22 mouse cellular contexts compared by ENCODE assay signal in the genomic region with DNA sequence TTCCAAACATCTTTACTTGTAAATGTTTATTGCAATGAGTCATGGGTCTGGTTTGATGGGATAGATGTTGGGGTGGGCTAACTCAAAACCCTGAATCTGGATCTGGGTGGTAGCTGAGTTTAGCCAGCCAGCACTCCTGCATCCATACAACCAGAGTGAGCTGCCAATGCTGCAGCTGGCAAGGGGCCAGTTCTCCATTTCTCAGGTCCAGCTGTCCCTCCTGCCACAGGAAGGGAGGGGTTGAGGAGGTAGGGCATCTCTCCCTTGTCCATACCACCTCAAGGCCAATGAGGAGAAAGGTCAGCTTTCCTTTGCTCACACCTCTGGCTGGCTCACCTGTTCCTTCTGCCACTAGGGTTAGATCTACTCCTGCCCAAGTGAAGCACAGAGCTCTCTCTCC. TPM values are rescaled to one million over a fixed set of nuclear protein-coding genes. Genes with fewer than 3 reads are reported as not detected.
A peak's percentile ranks its signal among the peaks of the same experiment; 100 is the strongest.
DNase-seq lines count a peak whose midpoint lies in the region; ATAC-seq lines count a peak whose summit lies in the region.
"Had no signal": no experiment of that assay in that cellular context is flagged by ENCODE, and none has a peak within 500 bp of the region (broad histone marks: within the 10 kb centered on the region; RNA-seq: fewer than 3 reads in every experiment).

No protein-coding gene starts in this region.

- 0 out of 2 replicates have a peak, but pooled peaks have one; percentile 13 for ATAC-seq in forebrain, embryonic 13.5 days
- no peak for ATAC-seq in forebrain, embryonic 11.5 days (replicated peaks; ENCODE audit: low FRiP score)
- ATAC-seq in kidney, embryonic 16.5 days (ENCODE audit: low FRiP score, low TSS enrichment): no peak
- ATAC-seq: forebrain, embryonic 14.5 days; inflammation-experienced regulatory T-cells, adult 6 months; Patski had no signal

- no peak overlapping the region for H3K9ac ChIP-seq in forebrain, embryonic 13.5 days
- no peak overlapping the region for H3K9ac ChIP-seq in forebrain, embryonic 11.5 days (ENCODE audit: low read length)
- H3K9ac ChIP-seq in kidney, embryonic 16.5 days (replicated peaks; ENCODE audit: low read length): no peak overlapping the region
- H3K9ac ChIP-seq: heart, embryonic 13.5 days; kidney, embryonic 15.5 days; limb, embryonic 15.5 days; liver, embryonic 15.5 days; neural tube, embryonic 13.5 days had no signal

- H3K4me3 ChIP-seq in forebrain, embryonic 13.5 days: no peak overlapping the region
- no peak overlapping the region for H3K4me3 ChIP-seq in forebrain, embryonic 11.5 days (ENCODE audit: low read depth, low read length)
- H3K4me3 ChIP-seq in kidney, embryonic 16.5 days (ENCODE audit: low read length): no peak overlapping the region
- H3K4me3 ChIP-seq: heart, embryonic 13.5 days; kidney, embryonic 15.5 days; layer of hippocampus, adult 2 months; limb, embryonic 15.5 days; liver, embryonic 15.5 days; neural tube, embryonic 13.5 days had no signal

- no peaks in the 10 kb centered on the region for H3K9me3 ChIP-seq in forebrain, embryonic 13.5 days (replicated peaks)
- no peaks in the 10 kb centered on the region for H3K9me3 ChIP-seq in forebrain, embryonic 11.5 days (ENCODE audit: control insufficient read depth, low read length)
- H3K9me3 ChIP-seq in kidney, embryonic 16.5 days (ENCODE audit: low read length): no peaks in the 10 kb centered on the region
- H3K9me3 ChIP-seq: heart, embryonic 13.5 days; kidney, embryonic 15.5 days; limb, embryonic 15.5 days; liver, embryonic 15.5 days; neural tube, embryonic 13.5 days had no signal

- DNase-seq in forebrain, embryonic 11.5 days (ENCODE audit: low spot score): no peak
- DNase-seq in kidney, postnatal 14 days: peak; percentile 1
- peak; percentile 3 for DNase-seq in right cerebral cortex, postnatal 4 days
- DNase-seq in right cerebral cortex, postnatal 10 days (ENCODE audit: low spot score in 2 of 2): no peak
- no peak for DNase-seq in testis, postnatal 14 days (ENCODE audit: low spot score)
- DNase-seq: gastrocnemius, postnatal 10 days; heart, adult 11 months; layer of hippocampus, postnatal 36 days; thymus, postnatal 14 days had no signal

- H3K27ac ChIP-seq in forebrain, embryonic 13.5 days: no peak overlapping the region
- H3K27ac ChIP-seq in forebrain, embryonic 11.5 days (ENCODE audit: low read depth, low read length): no peak overlapping the region
- H3K27ac ChIP-seq in kidney, embryonic 16.5 days (ENCODE audit: low read length): no peak overlapping the region
- H3K27ac ChIP-seq: heart, embryonic 13.5 days; kidney, embryonic 15.5 days; layer of hippocampus, adult 2 months; limb, embryonic 15.5 days; liver, embryonic 15.5 days; macrophage; neural tube, embryonic 13.5 days had no signal

- H3K27me3 ChIP-seq in forebrain, embryonic 13.5 days: no peaks in the 10 kb centered on the region
- H3K27me3 ChIP-seq in forebrain, embryonic 11.5 days (ENCODE audit: control insufficient read depth, insufficient read depth, low read length): no peaks in the 10 kb centered on the region
- H3K27me3 ChIP-seq in kidney, embryonic 16.5 days (ENCODE audit: insufficient read depth, low read length): no peaks in the 10 kb centered on the region
- H3K27me3 ChIP-seq: heart, embryonic 13.5 days; kidney, embryonic 15.5 days; limb, embryonic 15.5 days; liver, embryonic 15.5 days; neural tube, embryonic 13.5 days had no signal

- no peaks in the 10 kb centered on the region for H3K36me3 ChIP-seq in forebrain, embryonic 13.5 days (ENCODE audit: poor library complexity, severe bottlenecking)
- no peaks in the 10 kb centered on the region for H3K36me3 ChIP-seq in forebrain, embryonic 11.5 days (ENCODE audit: control insufficient read depth, insufficient read depth, low read length)
- H3K36me3 ChIP-seq in kidney, embryonic 16.5 days (ENCODE audit: insufficient read depth, low read length): no peaks in the 10 kb centered on the region
- H3K36me3 ChIP-seq: heart, embryonic 13.5 days; kidney, embryonic 15.5 days; limb, embryonic 15.5 days; liver, embryonic 15.5 days; neural tube, embryonic 13.5 days had no signal

- H3K4me2 ChIP-seq in forebrain, embryonic 13.5 days: no peak overlapping the region
- no peak overlapping the region for H3K4me2 ChIP-seq in forebrain, embryonic 11.5 days (ENCODE audit: low read depth, low read length, severe bottlenecking)
- no peak overlapping the region for H3K4me2 ChIP-seq in kidney, embryonic 16.5 days (replicated peaks; ENCODE audit: low read depth, low read length)
- H3K4me2 ChIP-seq: heart, embryonic 13.5 days; kidney, embryonic 15.5 days; limb, embryonic 15.5 days; liver, embryonic 15.5 days; midbrain, embryonic 11.5 days; neural tube, embryonic 13.5 days had no signal

- no peaks in the 10 kb centered on the region for H3K4me1 ChIP-seq in forebrain, embryonic 13.5 days
- H3K4me1 ChIP-seq in forebrain, embryonic 11.5 days (replicated peaks; ENCODE audit: control insufficient read depth, insufficient read depth, low read length): no peaks in the 10 kb centered on the region
- H3K4me1 ChIP-seq in kidney, embryonic 16.5 days (ENCODE audit: insufficient read depth, low read length): no peaks in the 10 kb centered on the region
- H3K4me1 ChIP-seq: heart, embryonic 13.5 days; kidney, embryonic 15.5 days; limb, embryonic 15.5 days; liver, embryonic 15.5 days; neural tube, embryonic 13.5 days had no signal

RNA-seq across cellular contexts. Expression of a gene that starts 39.5 kb away (rescaled TPM):
- 0.90 and 1.2 TPM in 2 replicates for polyA plus RNA-seq in forebrain, embryonic 13.5 days (2015; fragmentation: Nextera tagmentation; extraction: Ambion mirVana)
- polyA plus RNA-seq in forebrain, embryonic 11.5 days (2014; fragmentation: Nextera tagmentation; extraction: Ambion mirVana): 0.83 and 1.7 TPM in 2 replicates
- polyA plus RNA-seq in kidney, embryonic 16.5 days (2015; fragmentation: Nextera tagmentation; extraction: Ambion mirVana): 4.5 and 4.8 TPM in 2 replicates

Comparison
In these comparisons a context has a peak if more than half of its experiments do, and no peak if none do; other contexts are left out.
1. DNase-seq: peak in kidney, postnatal 14 days (single experiment) and right cerebral cortex, postnatal 4 days (single experiment); none in forebrain, embryonic 11.5 days (single experiment), right cerebral cortex, postnatal 10 days (0 of 2) and testis, postnatal 14 days (single experiment).